Mouse (Mus musculus) layer of hippocampus, adult 9-11 months (tissue): ENCODE measurements around the gene Gm20503.

ENCODE experiments used
- DNase-seq: peaks from one replicate; pipeline ENCODE4 v3.0.0; 2022

Gm20503 gene

DNA sequence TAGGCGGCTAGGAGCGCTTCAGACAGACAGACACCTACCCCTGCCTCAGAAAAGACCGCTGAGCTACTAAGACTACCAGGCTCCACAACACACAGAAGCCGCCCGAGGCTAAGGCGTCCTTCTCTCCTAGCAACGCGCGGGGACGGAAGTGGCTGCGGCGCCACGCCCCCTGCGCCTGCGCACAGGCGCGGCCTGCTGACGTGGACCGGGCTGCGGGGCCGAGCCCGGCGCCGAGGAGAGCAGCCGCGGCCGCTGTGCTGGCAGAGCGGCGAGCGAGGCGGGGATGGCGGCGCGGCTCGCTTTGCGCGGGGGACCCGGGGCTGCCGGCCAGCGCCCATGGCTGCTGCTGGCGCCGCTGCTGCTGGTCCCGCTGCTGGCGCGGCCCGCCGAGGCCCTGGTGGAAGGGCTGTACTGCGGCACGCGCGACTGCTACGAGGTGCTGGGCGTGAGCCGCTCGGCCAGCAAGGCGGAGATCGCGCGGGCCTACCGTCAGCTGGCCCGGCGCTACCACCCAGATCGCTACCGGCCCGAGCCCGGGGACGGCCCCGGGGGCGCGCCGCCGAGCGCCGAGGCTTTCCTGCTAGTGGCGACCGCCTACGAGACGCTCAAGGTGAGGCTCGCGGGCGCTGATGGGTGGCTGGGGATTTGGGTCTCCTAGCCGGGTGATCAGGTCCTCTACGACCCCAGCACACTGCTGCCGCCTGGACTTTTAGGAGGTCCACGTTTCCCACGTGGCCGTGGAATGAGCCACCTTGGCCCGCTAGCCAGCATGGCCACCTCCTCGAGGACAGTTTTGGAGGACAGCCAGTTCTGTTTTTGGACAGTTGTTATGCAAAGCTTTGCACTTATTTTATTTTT lies at the start of gene Gm20503:
TSS of gene Gm20503 (plus strand) at position 263 of the 858 bp plus-strand sequence.
- peak; percentile 93 for DNase-seq

DNA sequence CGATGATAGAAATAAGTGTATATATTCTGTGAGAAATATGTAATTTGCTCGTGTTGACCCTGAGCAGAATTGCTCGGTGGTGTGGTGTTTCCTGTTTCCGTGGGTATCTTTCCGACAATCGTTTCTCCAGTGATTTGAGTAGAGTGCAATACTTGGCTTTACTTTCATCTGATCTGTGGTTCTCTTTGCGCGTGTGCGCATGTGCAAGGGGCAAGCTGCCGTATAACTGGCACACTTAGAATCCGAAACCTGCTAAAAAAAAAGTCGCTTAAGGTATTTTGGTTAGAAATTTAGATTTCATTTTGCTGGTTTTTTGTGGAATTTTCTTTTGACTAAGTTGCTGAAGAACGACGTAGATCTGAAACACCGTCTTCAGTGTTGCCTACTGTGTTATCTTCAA lies 41.3 kb upstream of the Gm20503 start:
- no peak for DNase-seq

DNA sequence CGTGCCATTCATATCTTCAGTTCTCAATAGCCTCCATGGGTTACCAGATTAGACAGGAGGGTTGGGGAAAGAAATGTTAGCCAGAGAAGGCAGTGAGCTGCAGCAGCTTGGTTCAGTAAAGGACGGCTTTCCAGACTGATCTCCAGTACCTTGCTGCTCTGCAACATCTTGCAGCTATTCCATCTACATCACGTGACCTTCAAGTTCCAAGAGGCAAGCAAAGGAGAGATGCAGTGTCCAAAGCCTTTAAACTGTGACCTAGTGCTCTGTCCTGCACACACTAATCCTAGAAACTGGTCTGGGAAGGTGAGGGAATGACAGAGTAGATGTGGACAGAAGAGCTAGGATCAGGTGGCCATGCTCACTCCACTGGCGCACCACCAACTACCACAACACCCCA lies 39.7 kb upstream of the Gm20503 start:
- no peak for DNase-seq

DNA sequence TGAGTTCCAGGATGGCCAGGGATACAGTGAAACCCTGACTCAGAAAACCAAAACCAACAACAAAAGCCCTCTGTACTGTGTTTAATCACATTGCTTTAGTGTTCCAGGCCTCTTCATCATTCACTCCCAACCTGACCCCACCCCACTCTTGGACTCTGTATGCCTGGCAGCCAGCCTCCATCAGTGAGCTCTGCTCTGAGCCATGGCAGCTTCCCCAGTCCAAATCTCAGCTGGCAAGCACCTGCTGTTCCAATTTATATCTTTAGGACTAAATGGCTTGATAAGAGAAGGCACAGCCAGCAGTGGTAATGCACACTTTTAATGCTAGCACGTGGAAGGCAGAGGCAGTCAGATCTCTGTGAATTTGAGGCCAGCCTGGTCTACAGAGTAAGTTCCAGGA lies 37.9 kb upstream of the Gm20503 start:
- DNase-seq: no peak

DNA sequence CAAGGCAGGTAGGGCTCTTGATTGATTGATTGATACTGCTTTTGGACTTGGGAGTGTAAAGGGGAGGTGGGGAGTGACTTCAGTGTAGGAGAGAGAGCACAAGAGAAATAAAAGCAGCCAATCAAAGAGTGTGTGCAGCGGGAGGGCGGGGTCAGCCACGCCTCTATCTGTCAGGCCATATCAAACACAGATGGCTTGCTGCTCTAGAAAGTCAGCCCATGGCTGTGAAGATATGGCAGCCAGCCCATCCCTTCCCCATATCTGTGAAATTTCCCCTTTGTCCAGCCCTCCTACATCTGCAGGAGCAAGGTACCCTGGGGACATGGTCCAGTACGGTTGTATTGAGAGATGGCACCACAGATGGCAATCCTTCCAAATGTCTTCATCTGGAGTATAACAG lies 32.3 kb upstream of the Gm20503 start:
- no peak for DNase-seq

DNA sequence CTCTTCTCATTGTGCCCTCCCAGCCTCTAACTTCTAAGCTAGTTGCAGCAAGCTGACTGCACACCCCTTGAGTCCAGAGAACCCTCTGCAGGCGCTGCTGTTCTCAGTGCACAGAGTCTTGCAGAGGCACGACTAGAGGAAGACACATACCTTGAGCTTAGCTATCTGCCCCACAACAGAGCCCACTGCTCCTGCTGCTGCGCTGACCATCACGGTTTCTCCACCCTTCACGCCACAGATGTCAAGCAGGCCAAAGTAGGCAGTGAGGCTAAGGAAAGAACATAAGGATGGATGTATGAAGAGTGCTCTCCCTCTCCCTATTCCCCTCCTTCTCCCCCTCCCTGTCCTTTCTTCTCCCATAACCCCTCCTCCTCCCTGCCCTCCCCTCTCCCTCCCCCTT lies 27.3 kb upstream of the Gm20503 start:
- DNase-seq: no peak

DNA sequence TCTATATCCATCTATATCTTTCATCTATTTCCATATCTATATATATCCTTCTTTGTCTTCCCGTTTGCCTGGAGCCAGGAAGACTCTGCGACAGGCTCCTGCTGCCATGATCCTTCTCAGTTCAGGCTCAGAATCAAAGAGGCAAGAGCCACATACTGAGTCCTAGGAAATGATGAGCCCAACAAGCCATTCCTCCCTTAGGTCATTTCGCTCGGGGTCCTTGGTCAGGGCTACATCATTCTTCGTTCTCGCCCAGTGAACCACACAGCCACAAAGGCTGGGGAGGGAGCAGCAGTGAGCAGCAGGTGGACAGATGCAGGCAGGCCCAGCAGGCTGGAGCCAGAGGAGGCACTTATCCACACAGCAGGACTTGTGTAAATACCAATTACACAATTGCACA lies 21.6 kb upstream of the Gm20503 start:
- no peak for DNase-seq

DNA sequence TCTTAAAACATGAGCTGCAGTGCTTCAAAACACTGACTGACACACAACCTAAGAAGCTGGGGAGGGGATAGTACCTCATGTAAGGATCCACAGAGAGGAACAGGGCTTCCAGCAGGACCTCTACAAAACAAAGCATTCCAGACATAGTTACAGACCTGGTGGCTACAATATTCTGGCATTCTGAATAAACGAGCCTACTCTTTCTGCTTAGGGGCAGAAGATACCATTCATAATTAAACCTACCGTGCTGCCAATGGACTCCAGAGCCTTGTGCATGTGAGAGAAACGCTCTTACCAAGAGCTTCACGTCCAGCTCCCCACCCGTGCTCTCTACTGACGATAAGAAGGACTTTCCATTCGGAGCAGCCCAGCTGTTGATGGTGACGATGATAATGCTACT lies 20.2 kb upstream of the Gm20503 start:
- DNase-seq: no peak

DNA sequence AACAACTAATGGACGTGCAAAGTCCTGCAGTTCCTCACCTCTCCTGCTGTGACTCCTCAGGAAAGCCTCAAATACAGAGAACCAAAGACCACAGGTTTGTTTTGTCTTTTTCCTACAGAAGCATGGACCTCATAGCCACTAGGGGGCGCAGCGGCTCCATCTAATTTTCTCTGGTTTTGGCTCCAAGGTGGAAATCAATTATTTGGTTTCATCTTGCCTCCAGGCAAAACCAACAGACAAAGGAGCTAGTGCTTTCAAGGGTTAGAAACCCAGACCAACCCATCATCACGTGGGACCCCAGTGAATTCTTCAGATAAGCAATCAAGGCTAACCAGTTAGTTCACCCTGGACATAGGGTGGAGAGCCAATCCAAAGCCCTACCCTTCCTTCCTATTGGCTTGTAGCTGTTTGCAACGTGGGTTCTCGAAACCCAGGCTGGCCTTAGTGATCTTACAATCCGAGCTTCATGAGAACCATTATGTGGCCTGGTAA lies 17.8 kb upstream of the Gm20503 start:
- peak; percentile 47 for DNase-seq

DNA sequence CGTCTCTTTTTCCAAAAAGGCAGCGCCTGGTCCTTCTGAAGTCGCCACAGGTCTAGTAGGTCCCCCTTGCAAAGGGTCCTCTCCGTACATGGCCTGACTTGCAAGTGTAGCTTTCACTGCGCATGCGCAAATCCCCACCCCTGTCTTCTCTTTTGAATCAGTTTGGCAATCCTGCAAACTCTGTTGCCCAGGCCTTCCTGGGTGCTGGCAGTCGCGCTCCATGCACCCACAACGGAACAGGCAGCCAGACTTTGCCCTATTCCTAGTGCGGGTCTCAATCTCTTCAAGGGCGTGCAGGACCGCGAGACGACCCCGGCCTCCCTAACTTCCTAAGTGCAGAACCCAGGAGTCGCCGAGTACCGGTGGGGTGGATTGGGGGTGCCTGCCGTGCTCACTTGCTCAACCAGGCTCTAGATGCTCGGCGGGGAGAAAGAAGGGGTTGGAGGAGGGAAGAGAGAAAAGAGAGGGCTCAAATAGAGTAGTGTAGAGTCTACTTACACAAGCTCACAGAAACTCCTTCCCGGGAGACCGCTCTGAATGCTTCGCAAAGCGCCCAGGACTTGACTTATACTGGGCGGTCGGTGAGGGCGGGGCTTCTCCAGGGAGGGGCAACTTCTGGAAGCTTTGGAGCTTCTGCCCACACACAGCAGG lies 16.3 kb upstream of the Gm20503 start, which contains the start of gene Ptgr1:
TSS of gene Ptgr1 (minus strand) at position 580 of the 651 bp plus-strand sequence.
- peak; percentile 88 for DNase-seq

DNA sequence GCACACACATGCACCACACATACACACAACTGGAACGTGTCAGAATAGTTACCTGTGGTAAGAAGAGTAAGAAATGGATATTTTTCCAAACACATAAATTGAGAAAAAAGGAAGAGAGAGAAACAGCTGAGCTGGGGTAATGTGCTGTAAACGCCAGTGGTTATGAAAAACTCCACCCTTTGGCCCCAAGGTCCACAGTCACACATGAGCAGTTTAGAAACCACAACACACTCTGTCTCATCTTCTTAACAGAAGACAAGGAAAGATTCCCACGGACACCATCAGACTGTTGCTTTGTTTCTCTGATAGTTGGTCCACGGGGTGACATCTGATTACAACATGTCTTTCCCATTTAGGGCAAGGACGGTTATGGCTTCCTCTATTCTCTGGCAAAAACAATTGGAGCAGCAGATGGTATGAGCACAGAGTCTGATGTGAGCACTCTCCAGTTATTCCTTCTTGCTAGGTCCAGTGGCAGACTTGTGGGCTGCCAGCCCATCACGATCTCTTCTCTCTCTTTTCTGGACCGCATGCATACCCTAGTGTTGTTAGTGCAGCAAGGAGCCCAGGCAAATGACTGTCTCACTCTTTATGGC lies 13.6 kb upstream of the Gm20503 start:
- no peak for DNase-seq

DNA sequence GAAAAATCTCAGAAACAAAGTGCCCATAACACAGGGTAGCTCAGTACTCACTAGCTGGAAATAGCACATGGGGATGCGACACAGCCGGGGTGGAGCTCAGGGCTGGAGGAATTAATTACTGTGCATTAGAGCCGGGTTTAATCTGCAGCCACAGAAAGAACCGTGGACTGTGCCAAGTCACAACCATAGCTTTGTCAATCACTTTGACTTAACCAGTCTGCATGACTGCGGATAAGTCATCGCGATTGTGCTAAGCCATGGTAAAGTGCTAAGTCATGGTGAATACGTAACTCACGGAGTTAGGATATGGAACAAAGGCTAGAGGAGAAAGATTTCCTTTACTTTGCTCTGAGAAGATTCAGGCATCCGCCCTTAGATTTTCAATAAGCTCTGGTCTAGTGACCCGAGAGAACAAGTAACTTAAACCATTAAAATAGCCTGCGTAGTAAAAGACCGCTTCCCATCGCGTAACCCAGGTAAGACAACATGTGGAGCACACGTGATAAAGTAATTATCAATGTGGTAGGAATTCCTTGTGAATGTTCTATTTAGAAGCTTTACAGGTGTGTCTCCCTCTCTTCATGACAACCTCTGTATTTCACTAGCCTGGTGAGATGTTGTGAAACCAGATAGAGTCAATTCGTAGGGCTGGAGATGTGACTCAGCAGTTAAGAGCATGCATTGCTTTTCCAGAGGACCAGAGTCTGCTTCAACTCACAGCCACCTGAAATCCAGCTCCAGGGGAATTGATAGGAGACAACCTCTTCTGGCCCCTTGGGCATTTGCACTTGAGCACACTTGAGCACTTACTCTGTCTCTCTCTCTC lies 12.2 kb upstream of the Gm20503 start:
- no peak for DNase-seq

DNA sequence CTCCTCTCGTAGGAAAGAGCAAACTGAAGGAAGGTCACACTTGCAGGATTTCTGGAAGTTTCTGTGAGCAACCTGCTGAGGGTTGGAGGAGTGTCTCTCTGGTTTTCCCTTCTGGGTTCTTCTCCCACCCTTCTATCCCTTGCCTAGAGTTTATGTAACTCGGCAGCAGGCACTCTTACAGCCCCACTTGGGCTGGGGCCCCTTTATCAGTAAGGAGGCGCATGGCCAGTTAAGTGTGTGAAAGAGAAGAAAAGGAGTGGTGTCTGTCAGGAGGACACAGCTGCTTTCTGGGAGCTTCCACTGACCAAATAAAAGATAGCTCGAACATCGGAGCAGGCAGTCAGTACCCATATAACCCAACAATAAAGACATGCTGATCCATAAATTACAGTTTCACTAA lies 10.8 kb upstream of the Gm20503 start:
- no peak for DNase-seq

DNA sequence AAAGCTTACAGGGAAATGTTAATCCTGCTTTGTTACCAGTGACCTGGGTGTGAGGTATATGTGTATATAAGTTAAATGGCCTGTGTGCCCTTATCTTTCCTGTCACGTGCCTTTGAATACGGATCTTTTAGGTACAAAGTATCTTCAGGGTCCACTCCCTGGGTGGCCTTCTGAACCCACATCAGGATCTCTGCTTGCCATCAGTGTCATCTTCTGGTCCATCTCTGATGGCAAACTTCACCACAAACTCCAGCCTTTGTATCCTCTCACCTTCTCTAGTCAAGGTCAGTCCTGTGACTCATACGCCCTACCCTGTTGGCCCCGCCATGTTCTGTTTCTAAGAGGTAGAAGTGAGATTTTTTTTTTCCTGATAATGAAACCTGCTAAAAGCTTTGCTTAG lies 8.2 kb upstream of the Gm20503 start, which contains the start of gene Dnajc25:
TSS of gene Dnajc25 (plus strand) at position 301 of the 400 bp plus-strand sequence.
- DNase-seq: no peak

DNA sequence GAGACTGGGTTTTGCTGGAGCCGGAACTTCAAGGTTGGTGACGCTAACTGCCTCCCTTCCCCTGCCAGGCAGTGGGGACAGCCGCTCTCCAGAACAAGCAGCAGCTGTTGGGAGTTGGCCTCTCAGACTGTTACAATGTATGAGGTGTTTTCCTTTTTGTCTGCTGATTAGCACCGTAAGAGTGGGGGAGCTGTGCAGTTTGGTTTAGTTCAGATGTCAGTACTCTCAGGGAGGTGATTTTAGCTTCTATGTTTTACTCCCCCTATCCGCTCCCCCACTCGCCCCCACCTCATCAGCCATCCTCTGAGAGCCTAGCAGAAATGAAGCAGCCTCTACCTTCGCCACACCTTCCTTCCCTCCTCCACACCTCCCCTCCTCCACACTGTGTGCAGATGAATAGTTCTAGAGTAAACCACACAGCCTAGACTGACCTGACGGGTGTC lies 7.7 kb upstream of the Gm20503 start:
- no peak for DNase-seq

DNA sequence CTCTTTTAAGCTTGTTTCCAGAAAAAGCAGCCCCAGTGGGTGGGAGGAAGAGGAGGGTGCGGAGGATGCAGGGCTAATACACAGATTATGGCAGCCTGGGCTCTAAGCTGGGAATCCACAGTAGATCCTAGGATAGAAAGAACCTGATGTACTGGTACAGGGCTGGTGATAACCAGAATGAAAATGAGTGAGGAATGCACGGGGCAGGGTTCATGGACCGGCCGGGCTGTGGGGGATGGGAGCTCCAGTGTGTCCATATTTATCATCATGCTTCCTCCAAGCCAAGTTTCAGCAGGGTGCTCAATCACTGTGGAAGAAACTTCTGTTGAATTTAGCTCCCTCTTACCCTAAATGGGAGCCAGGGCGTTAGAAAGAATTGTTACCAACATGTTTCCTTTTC lies 5.9 kb upstream of the Gm20503 start:
- DNase-seq: no peak

DNA sequence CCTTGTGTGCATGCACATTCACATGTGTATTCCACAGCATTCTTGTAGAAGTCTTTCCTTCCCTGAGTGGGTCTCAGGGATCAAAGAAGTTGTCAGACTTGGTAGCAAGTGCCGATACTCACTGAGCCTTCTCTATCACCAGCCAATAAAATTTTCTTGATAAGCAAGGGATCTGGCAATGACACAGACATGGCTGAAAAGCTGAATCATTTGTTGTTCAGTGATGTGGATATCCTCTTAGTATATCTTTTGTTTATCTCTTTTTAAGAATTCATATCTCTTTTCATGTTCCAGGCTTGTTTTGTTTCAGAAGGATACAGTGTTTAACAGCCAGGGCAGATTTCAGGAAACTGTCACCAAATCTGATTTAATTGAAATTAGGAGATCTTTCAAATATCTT lies 4.3 kb upstream of the Gm20503 start:
- no peak for DNase-seq

DNA sequence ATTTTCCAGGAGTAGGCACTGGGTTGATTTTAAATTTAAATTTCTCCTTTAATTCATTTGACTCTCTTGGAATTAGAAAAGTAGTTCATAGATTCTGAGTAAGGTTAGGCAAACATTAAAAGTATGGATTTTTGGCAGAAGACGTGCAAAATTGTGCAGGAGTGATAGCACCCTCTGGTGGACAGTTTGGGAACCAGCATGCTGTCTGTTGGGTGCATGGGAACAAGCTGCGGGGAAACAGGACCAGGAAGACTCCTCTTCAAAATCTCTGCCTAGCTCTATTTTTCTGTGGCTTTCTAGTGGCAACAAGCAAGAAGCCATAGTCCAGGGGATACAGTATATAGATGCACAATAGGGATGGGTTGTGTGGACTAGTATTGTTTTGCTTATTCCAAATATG lies 3.3 kb upstream of the Gm20503 start:
- DNase-seq: peak; percentile 39

DNA sequence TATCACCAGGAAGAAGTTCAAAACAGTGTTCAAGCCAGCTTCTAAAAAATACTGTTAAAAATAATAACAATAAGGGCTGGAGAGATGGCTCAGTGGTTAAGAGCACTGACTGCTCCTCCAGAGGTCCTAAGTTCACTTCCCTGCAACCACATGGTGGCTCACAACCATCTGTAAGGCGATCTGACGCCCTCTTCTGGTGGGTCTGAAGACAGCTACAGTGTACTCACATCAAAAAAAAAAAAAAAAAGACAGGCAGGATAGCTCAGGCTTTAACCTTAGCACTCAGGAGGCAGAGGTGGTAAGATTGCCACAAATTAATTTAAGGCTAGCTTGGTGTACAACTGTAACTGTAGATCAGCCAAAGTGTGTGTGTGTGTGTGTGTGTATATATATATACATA lies 2.4 kb upstream of the Gm20503 start:
- no peak for DNase-seq

DNA sequence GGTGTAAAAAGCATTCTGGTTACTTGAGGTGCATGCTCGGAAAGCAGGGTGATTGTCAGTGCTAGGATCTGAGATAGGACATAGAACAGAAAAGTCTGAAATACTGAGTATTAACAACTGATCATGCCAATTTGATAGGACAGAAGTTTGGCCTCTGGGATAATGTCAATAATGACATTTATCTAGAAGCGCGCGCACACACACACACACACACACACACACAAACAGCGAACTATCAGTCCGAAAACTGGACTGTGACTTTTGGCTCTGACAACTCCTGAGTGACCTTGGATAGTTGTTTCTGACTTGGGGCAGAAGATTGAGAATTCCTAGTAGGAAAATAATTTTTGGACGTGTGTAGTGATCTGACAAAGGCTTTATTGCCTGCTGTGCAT lies 793 bp downstream of the Gm20503 start:
- no peak for DNase-seq

DNA sequence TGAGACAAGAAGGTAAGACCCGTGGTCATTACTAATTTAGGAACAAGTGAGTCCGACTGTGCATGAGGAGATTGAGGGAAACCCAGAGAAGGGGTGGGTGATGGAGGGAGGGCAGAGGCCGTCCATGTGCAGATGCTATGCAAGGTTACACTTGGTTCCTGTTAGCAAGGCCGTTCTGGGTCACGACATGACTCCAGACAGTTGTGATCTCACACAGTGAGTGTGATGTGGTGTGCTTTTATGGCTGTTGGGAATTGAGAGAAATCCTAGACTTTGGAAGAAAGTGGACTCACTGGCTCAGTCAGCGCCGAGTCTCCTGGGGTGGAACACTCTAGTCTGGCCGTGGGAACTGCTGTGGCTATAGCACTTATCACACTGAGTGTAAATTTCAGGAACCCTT lies 3.2 kb downstream of the Gm20503 start:
- no peak for DNase-seq

DNA sequence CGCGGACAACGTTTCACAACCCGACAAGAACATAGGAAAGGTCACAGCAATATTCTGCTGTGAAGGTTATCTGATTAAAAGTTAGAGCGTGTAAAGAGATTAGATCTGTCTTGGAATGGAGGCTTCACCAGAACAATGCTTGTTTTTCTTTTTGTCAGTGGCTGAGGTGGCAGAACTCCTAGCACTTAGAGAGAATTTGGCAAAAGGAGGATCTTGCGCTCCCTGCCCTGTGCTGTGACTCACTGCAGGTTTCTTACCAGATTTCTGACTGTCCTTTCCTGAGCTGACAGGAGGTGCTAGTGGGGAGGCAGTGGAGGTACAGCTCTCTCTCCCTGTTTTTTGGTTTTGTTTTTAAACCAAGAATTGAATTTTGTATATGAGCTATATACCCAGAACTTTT lies 4.0 kb downstream of the Gm20503 start:
- DNase-seq: no peak

DNA sequence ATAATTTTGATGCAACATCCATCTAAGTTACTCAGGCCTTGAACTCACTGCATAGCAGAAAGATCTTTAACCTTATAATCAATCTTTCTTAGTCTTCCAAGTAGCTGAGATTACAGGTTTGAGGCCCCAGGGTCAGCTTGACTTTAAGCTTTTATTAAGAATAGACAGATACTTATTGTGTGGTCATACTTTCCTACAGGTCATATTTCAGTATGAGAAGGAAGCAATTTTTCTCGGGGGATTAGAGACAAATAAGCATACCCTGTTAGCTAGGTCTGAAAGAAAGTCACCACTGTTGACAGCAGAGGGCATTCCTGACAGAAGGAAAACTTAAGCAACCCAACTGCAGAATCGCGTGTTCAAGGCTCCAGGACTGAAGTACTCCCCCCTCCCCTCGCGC lies 5.0 kb downstream of the Gm20503 start:
- DNase-seq: no peak
